Mouse (Mus musculus): ENCODE data around the gene Ccdc39. TPM values are rescaled to one million over a fixed set of nuclear protein-coding genes. Genes with fewer than 3 reads are reported as not detected.

Ccdc39 gene
- polyA plus RNA-seq (2012; rRNA removed): 0.04 and 0.32 TPM in 2 replicates

DNA sequence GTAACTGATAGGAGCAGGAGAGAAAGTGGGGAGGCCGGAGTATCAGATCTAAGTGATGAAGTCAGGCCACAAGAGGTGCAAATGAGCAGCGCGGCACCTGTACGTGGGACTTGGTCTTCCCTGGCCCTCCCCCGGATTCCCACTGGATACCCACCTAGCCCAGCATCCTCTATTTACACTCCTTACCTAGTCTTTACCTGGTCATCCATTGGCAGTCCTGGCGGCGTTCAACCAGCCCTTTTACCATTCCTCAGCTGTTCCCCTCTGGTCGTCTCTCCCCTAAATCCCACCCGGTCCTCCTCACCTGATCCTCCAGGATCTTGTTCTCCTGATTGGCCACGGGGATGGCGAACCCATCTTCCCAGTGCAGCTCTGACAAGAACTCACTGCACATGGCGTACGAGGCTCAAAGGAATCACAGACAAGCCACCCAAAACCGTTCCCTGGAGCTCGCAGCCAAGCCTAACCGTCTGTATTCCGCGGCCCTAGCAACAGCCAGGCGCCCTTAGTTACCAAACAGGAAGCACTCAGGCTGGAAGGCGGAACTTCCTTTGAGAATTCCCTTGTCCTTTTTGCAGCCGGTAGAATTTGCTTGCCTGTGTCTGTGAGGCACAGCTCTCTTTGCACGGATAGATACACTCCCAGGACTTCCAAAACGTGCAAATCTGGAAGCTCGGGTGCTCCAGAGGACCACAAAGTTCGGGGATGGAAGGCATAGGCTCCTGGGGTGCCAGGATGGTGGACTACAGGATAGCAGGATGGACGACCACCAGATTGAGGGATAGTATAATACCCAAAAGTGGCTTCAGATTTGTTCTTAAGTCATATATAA is at the start of gene Ccdc39:
Gene Ccdc39, minus strand, starts transcription at position 510 of the 832 bp plus-strand sequence.
- Histone ChIP-seq H3K4me1 (replicated peaks; ENCODE audit: control insufficient read depth, insufficient read depth, low read length) (peaks cover 6% of the 10 kb centered on the region), H3K27ac (ENCODE audit: control insufficient read depth, insufficient read depth, low read length) (no peak within 1 kb of the TSS), H3K4me3 (ENCODE audit: control insufficient read depth, insufficient read depth, low read length) (peak within 1 kb of the TSS; percentile 28), H3K36me3 (ENCODE audit: control insufficient read depth, insufficient read depth, low read length) (no peaks in the 10 kb centered on the region), H3K27me3 (ENCODE audit: control insufficient read depth, insufficient read depth, low read length) (no peaks in the 10 kb centered on the region)
- TF ChIP-seq CTCF (IDR thresholded peaks at IDR 0.05; ENCODE audit: borderline replicate concordance, control insufficient read depth, extremely low read depth, insufficient read depth, low read length, poor library complexity) (no peak), POLR2A (IDR thresholded peaks at IDR 0.05; ENCODE audit: control insufficient read depth, extremely low read depth, insufficient read depth, low read length, poor library complexity) (no peak)
- 15% methylated on average over 26 of the region's 26 CpGs for WGBS
- DNase-seq: peak; percentile 58

DNA sequence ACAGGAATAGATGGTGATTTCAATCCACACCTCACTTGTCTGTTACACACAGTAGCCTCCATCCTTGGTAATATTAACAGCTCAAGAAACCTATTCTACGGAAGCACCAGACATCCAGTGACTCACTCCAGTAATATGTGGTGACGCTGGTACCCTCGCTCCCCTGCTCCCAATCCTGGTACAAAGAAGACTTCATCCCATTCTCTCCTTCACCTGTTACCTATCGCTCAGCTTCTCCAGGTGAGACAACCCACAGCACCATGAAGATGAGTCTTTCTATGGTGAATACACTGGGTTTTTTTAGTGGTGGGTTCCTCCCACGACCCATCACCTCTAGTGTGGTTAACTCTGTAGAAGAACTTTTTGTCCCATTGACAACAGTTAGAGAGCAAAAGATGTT is 49.3 kb upstream of the Ccdc39 start:
- TF ChIP-seq POLR2A (IDR thresholded peaks at IDR 0.05; ENCODE audit: control insufficient read depth, extremely low read depth, insufficient read depth, low read length, poor library complexity): no peak
- TF ChIP-seq CTCF (IDR thresholded peaks at IDR 0.05; ENCODE audit: borderline replicate concordance, control insufficient read depth, extremely low read depth, insufficient read depth, low read length, poor library complexity): no peak
- no peak for DNase-seq
- 90% methylated on average over 5 of the region's 5 CpGs for WGBS
- Histone ChIP-seq H3K36me3 (ENCODE audit: control insufficient read depth, insufficient read depth, low read length) (no peaks in the 10 kb centered on the region), H3K27me3 (ENCODE audit: control insufficient read depth, insufficient read depth, low read length) (no peaks in the 10 kb centered on the region), H3K27ac (ENCODE audit: control insufficient read depth, insufficient read depth, low read length) (no peak overlapping the region), H3K4me1 (replicated peaks; ENCODE audit: control insufficient read depth, insufficient read depth, low read length) (no peaks in the 10 kb centered on the region), H3K4me3 (ENCODE audit: control insufficient read depth, insufficient read depth, low read length) (no peak overlapping the region)

DNA sequence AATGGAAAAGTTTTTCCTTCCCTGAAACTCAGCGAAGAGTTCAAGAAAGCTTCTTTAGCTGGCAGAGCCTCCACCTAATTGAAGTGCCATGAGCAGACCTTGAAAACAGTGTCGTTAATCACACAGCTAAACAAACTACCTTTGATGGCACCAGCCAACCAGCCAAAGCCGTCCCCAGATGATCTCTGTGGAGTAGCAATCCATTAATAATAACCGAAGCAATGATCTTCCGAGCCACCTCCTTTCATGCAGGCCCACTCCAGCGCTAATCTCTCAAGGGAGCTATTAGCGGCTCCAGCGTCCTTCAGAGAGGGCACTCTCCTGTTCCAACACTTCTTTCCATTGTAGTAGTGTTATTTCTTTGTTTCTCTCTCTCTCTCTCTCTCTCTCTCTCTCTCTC is 43.3 kb upstream of the Ccdc39 start:
- Histone ChIP-seq H3K4me3 (ENCODE audit: control insufficient read depth, insufficient read depth, low read length) (no peak overlapping the region), H3K36me3 (ENCODE audit: control insufficient read depth, insufficient read depth, low read length) (no peaks in the 10 kb centered on the region), H3K27me3 (ENCODE audit: control insufficient read depth, insufficient read depth, low read length) (no peaks in the 10 kb centered on the region), H3K4me1 (replicated peaks; ENCODE audit: control insufficient read depth, insufficient read depth, low read length) (no peaks in the 10 kb centered on the region), H3K27ac (ENCODE audit: control insufficient read depth, insufficient read depth, low read length) (no peak overlapping the region)
- no peak for DNase-seq
- TF ChIP-seq POLR2A (IDR thresholded peaks at IDR 0.05; ENCODE audit: control insufficient read depth, extremely low read depth, insufficient read depth, low read length, poor library complexity) (no peak), CTCF (IDR thresholded peaks at IDR 0.05; ENCODE audit: borderline replicate concordance, control insufficient read depth, extremely low read depth, insufficient read depth, low read length, poor library complexity) (no peak)
- WGBS: 81% methylated on average over 8 of the region's 8 CpGs

DNA sequence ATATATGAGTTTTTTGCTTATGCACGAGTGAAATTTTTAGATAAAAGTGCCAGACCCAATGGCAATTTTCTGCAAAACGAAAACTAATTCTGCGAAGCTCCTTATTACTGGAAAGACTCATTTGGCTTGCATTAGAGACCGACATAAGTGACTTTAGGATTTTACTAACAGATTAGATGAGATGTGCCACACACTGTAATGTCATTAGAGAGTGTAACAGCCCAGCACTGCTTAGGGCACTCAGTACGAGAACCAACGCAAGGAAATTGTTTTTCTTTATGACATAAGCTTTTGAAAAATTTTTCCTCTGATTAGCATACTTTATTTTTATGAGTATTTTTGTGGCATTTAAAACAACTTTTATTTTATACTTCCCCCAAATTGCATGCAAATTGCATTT is 39.0 kb upstream of the Ccdc39 start:
- 93% methylated on average over 6 of the region's 6 CpGs for WGBS
- no peak overlapping the region for H3K27ac ChIP-seq (ENCODE audit: control insufficient read depth, insufficient read depth, low read length)
- no peaks in the 10 kb centered on the region for H3K4me1 ChIP-seq (replicated peaks; ENCODE audit: control insufficient read depth, insufficient read depth, low read length)
- H3K27me3 ChIP-seq (ENCODE audit: control insufficient read depth, insufficient read depth, low read length): no peaks in the 10 kb centered on the region
- no peak for DNase-seq
- TF ChIP-seq CTCF (IDR thresholded peaks at IDR 0.05; ENCODE audit: borderline replicate concordance, control insufficient read depth, extremely low read depth, insufficient read depth, low read length, poor library complexity) (no peak), POLR2A (IDR thresholded peaks at IDR 0.05; ENCODE audit: control insufficient read depth, extremely low read depth, insufficient read depth, low read length, poor library complexity) (no peak)
- no peak overlapping the region for H3K4me3 ChIP-seq (ENCODE audit: control insufficient read depth, insufficient read depth, low read length)
- H3K36me3 ChIP-seq (ENCODE audit: control insufficient read depth, insufficient read depth, low read length): no peaks in the 10 kb centered on the region

DNA sequence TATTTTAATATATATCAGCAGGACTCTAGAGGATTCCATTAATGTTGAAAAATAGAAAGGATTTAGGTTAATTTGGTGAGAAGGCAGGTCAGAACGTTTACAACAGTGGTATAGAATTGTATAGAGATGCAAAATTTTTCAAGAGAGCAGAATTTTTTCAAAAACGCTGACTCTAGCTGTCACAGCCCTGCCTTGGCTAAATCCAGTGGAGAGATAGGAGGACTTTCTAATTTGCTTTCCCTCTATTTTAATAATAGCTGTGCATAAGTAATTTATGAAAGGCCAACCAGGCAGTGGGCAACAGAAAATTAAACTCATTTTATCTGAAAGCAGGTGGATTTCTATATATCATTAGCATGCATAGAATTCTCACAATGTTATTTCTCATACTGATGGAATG is 38.6 kb upstream of the Ccdc39 start:
- WGBS: 78% methylated on average over 2 of the region's 2 CpGs
- Histone ChIP-seq H3K36me3 (ENCODE audit: control insufficient read depth, insufficient read depth, low read length) (no peaks in the 10 kb centered on the region), H3K27ac (ENCODE audit: control insufficient read depth, insufficient read depth, low read length) (no peak overlapping the region), H3K4me3 (ENCODE audit: control insufficient read depth, insufficient read depth, low read length) (no peak overlapping the region), H3K27me3 (ENCODE audit: control insufficient read depth, insufficient read depth, low read length) (no peaks in the 10 kb centered on the region), H3K4me1 (replicated peaks; ENCODE audit: control insufficient read depth, insufficient read depth, low read length) (no peaks in the 10 kb centered on the region)
- TF ChIP-seq CTCF (IDR thresholded peaks at IDR 0.05; ENCODE audit: borderline replicate concordance, control insufficient read depth, extremely low read depth, insufficient read depth, low read length, poor library complexity) (no peak), POLR2A (IDR thresholded peaks at IDR 0.05; ENCODE audit: control insufficient read depth, extremely low read depth, insufficient read depth, low read length, poor library complexity) (no peak)
- DNase-seq: no peak

DNA sequence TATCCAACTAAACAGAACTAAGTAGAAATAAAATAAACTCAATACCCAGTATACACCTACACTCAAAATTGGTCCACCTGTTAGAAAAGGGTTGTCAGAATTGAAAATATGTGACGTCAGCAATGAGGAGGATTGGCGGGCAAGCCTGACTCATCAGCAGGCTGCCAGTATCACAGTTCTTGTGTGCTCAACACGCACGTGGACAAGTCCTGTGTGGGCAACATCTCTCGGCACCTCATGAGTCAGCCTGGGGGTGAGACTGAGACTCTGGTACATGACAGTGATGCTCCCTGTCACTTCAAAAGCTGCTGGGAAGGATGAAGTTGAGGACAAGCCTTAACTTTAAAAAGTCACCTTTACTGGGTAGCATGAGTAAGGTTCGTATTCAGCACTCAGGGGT is 34.6 kb upstream of the Ccdc39 start:
- Histone ChIP-seq H3K27me3 (ENCODE audit: control insufficient read depth, insufficient read depth, low read length) (no peaks in the 10 kb centered on the region), H3K36me3 (ENCODE audit: control insufficient read depth, insufficient read depth, low read length) (no peaks in the 10 kb centered on the region), H3K27ac (ENCODE audit: control insufficient read depth, insufficient read depth, low read length) (no peak overlapping the region), H3K4me3 (ENCODE audit: control insufficient read depth, insufficient read depth, low read length) (no peak overlapping the region), H3K4me1 (replicated peaks; ENCODE audit: control insufficient read depth, insufficient read depth, low read length) (no peaks in the 10 kb centered on the region)
- WGBS: 95% methylated on average over 6 of the region's 6 CpGs
- TF ChIP-seq CTCF (IDR thresholded peaks at IDR 0.05; ENCODE audit: borderline replicate concordance, control insufficient read depth, extremely low read depth, insufficient read depth, low read length, poor library complexity) (no peak), POLR2A (IDR thresholded peaks at IDR 0.05; ENCODE audit: control insufficient read depth, extremely low read depth, insufficient read depth, low read length, poor library complexity) (no peak)
- no peak for DNase-seq
